Mouse (Mus musculus): ENCODE data around the gene Ap1m1.

- TF ChIP-seq POLR2A (IDR thresholded peaks at IDR 0.05; ENCODE audit: extremely low read depth, insufficient read depth, low read length) (no peak), CTCF (IDR thresholded peaks at IDR 0.05; ENCODE audit: low read depth, low read length) (no peak)
Measured at GRCm38 (mm10) chr8:72273111-72273770, 33.4 kb downstream of the Ap1m1 start.

All from liver, adult 2 months (tissue).